Mouse (Mus musculus): ENCODE data around the gene Gm13762.
"Not testable (repeated sequence)": the region's sequence is repeated elsewhere in the genome, so short reads cannot be mapped to it uniquely, and the experiment has no call there.

Gene Gm13762

DNA sequence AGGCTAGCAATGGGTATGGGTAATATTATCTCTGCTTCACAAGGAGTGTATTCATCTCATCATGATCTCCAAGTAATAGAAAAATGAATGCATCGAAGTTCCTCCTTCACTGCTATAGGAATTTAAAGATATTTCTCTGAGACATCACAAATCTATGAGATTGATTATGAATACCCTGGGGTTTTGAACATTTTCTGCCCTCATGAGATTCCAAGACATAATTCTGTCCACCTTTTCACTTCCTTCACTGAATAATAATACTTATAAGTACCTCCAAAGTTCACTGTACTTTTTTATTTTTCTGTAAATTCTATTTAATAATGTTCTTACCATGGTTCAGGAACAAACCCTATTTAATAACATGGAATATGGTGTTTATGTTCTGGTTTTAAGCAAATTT, at the start of gene Gm13762:
Gm13762 (minus strand) TSS at position 101 of the 400 bp plus-strand sequence.
- DNase-seq, result no peak

DNA sequence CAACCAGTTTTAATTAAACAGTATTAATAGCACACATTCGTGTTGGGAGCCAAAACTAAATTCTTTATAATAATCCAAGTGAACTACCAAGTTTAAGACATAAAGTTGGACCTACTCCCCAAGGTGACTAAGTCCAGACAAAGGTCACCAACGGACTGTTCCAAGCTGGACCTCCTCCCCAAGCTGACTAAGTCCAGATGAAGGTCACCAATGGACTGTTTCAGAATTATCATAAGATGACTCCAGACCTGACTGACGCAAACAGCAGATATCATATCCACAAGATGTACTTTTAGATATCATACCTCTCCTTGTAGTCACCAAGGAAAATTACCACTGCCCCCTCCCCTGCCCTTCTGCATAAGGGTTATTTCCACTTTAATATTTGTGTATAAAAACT, 41.4 kb upstream of the Gm13762 start:
- not testable (repeated sequence) for DNase-seq

GRCm38 (mm10) chr2:89018240-89018639, 38.2 kb upstream of the Gm13762 start, which contains the start of gene Olfr1216:
Gene Olfr1216, minus strand, starts transcription at chr2:89018340.
- no peak for DNase-seq

DNA sequence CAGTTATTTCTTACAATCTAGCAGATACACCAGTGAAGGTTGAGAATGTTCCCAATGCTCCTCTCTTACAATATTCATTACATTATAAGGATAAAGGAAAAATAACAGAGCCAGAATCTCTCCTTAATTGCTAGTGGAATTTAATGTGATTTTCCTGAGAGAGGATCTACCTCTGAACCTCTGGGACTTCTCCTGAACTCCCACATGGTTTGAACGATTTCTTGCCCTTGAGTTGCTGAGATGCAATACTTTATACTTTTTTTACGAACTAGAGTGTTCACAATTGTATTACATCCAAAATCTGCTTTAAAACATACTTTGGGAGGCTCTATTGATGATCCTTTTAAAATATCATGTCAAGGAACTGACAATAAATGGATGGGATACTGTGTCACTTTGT, 26.8 kb upstream of the Gm13762 start, which contains the start of gene Olfr1215:
Olfr1215 (minus strand) TSS at position 101 of the 400 bp plus-strand sequence.
- no peak for DNase-seq

DNA sequence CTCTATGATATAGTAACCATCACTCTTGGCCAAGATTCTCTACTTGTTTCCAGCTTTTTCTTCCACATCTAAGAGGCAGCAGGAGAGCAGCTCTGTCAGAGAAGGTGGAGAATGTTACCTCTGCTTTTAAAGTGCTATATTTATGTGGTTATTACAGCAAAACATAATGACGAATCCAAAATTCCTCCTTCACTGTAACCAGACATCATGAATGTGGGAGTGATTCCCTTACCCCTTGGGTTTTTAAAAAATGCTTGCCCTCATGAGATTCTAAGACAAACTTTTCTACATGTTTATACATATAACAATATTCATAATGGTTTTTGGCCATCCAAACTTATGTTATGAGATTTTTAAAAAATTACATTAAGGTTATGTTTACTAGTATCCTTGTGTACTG, 12.5 kb upstream of the Gm13762 start, which contains the start of gene Olfr1214:
Olfr1214 (minus strand) TSS at position 101 of the 400 bp plus-strand sequence.
- DNase-seq, result no peak

DNA sequence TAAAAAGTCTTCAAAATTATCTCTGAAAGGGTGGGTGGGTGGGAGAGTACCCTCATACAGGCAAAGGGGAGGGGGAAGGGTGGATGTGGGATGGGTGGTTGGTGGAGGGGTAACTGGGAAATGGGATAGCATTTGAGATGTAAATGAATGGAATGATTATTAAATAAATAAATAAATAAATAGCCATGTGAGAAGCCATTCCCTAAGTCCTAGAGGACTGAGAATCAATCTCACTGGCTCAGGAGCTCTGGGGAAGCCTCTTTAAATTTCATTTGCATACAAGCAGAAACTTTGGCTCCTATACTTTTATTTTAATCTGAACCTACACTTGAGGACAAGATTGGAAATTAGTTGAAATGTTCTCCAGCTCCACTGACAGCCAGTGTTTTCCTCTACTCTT, 26.4 kb downstream of the Gm13762 start, which contains the start of gene Olfr1212:
Olfr1212 (plus strand) TSS at position 301 of the 400 bp plus-strand sequence.
- DNase-seq, result no peak

DNA sequence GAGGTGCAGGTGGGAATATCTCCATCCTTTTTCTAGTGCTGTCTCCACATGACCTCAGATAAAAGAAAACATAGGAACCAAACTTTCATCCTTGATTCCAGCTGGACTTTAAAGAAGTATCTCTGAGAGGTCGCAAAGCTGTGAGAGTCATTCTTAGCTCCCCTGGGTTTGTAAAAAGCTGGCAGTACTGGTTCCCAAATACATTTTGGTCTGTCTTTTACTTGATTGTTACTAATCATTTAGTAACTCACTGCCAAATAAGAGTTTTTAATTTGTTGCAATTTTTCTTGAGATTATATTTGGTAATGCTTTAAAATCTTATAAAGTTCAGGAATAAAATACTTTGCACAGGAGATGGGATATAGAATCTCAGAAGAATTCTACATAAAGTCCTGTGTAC, 42.1 kb downstream of the Gm13762 start, which contains the start of gene Olfr1211:
Olfr1211 (minus strand) TSS at position 101 of the 400 bp plus-strand sequence.
- DNase-seq, result no peak

Data from cerebellum, postnatal 10 days (tissue).